Mouse (Mus musculus) bone marrow, adult 2 months (tissue): ENCODE results near the gene Itga5.

Source experiments
- CTCF ChIP-seq: fragments of 200-500 bp; IDR thresholded peaks from 2 replicates; pipeline ENCODE4 v1.5.1; 2011; ENCODE audit warnings: low read length, control low read depth; ENCODE audit not compliant: control insufficient read depth, insufficient read depth
- POLR2A ChIP-seq: fragments of 200-500 bp; IDR thresholded peaks from 2 replicates; pipeline ENCODE4 v1.6.1; 2011; ENCODE audit warnings: low read depth, mild to moderate bottlenecking, control low read depth, low read length, borderline replicate concordance; ENCODE audit not compliant: control insufficient read depth

- no peak for TF ChIP-seq CTCF
- no peak for TF ChIP-seq POLR2A
Measured at GRCm38 (mm10) chr15:103298861-103299616, 67.5 kb downstream of the Itga5 start.
